Mouse (Mus musculus): Measurements from ENCODE around the gene Gm11562.

Gene Gm11562

GRCm38 (mm10) chr11:99583245-99583704 is 37.0 kb downstream of the Gm11562 start, which contains the start of gene Krtap1-4:
Gene Krtap1-4 (minus strand): TSS chr11:99583654.
- DNase-seq (ENCODE audit: low spot score), result no peak

- DNase-seq (ENCODE audit: low spot score), result no peak
Measured at GRCm38 (mm10) chr11:99581564-99581963, 38.7 kb downstream of the Gm11562 start.

- DNase-seq (ENCODE audit: low spot score), result no peak
Measured at GRCm38 (mm10) chr11:99581051-99581450, 39.2 kb downstream of the Gm11562 start.

GRCm38 (mm10) chr11:99580636-99581035 is 39.6 kb downstream of the Gm11562 start, which contains the start of gene Krtap1-5:
Gene Krtap1-5 (minus strand): TSS chr11:99581016.
- DNase-seq (ENCODE audit: low spot score), result no peak

GRCm38 (mm10) chr11:99574106-99574505 is 46.1 kb downstream of the Gm11562 start:
- no peak for DNase-seq (ENCODE audit: low spot score)

GRCm38 (mm10) chr11:99573164-99573563 is 47.1 kb downstream of the Gm11562 start:
- no peak for DNase-seq (ENCODE audit: low spot score)

Data from left cerebral cortex, adult 11 months (tissue).